Mouse (Mus musculus) layer of hippocampus, adult 8-10 months (tissue): ENCODE data around the gene Jak2. TPM values are rescaled to one million over a fixed set of nuclear protein-coding genes. Genes with fewer than 3 reads are reported as not detected.

Experiments used
- DNase-seq, 2 experiments: peaks; one replicate each; pipeline ENCODE4 v3.0.0; 2022; ENCODE audit warnings: low spot score in 2 of 2
- total RNA-seq, 4 experiments: library from RNA; stranded (reverse); gene quantifications; 2 replicates each; pipeline ENCODE4 v1.2.4; 2022

The Jak2 gene
- total RNA-seq, result 10 to 100 TPM; 30.1 to 33.5 (median 31.4) TPM

GRCm38 (mm10) chr19:29251191-29251957 is at the start of gene Jak2:
TSS of gene Jak2 (plus strand) at chr19:29251828.
- peak; percentile 74 to 87 for DNase-seq

- no peak for DNase-seq
Measured at GRCm38 (mm10) chr19:29203337-29203736, 48.3 kb upstream of the Jak2 start.

- DNase-seq, result no peak
Measured at GRCm38 (mm10) chr19:29204583-29204982, 47.0 kb upstream of the Jak2 start.

GRCm38 (mm10) chr19:29205267-29205666 is 46.4 kb upstream of the Jak2 start:
- DNase-seq, result no peak

- no peak for DNase-seq
Measured at GRCm38 (mm10) chr19:29209898-29210297, 41.7 kb upstream of the Jak2 start.

- DNase-seq, result no peak
Measured at GRCm38 (mm10) chr19:29210319-29210718, 41.3 kb upstream of the Jak2 start.

- no peak for DNase-seq
Measured at GRCm38 (mm10) chr19:29215811-29216509, 35.7 kb upstream of the Jak2 start.

- no peak for DNase-seq
Measured at GRCm38 (mm10) chr19:29221867-29222266, 29.8 kb upstream of the Jak2 start.

GRCm38 (mm10) chr19:29224968-29225367 is 26.7 kb upstream of the Jak2 start:
- no peak for DNase-seq

GRCm38 (mm10) chr19:29226996-29227395 is 24.6 kb upstream of the Jak2 start:
- no peak for DNase-seq

GRCm38 (mm10) chr19:29227941-29228590 is 23.6 kb upstream of the Jak2 start:
- DNase-seq, result no peak

GRCm38 (mm10) chr19:29228989-29229388 is 22.6 kb upstream of the Jak2 start:
- no peak for DNase-seq

- DNase-seq, result no peak
Measured at GRCm38 (mm10) chr19:29232738-29233137, 18.9 kb upstream of the Jak2 start.

- DNase-seq, result no peak
Measured at GRCm38 (mm10) chr19:29236658-29237385, 14.8 kb upstream of the Jak2 start.

- no peak for DNase-seq
Measured at GRCm38 (mm10) chr19:29238171-29238570, 13.5 kb upstream of the Jak2 start.

- no peak for DNase-seq
Measured at GRCm38 (mm10) chr19:29239513-29240235, 12.0 kb upstream of the Jak2 start.

- DNase-seq, result no peak
Measured at GRCm38 (mm10) chr19:29240676-29241075, 11.0 kb upstream of the Jak2 start.

- DNase-seq, result no peak
Measured at GRCm38 (mm10) chr19:29241581-29241980, 10.0 kb upstream of the Jak2 start.

GRCm38 (mm10) chr19:29249933-29250332 is 1.7 kb upstream of the Jak2 start:
- no peak for DNase-seq

GRCm38 (mm10) chr19:29251958-29252801 is 552 bp downstream of the Jak2 start:
- DNase-seq, result no peak
